Mouse (Mus musculus) intestine, embryonic 16.5 days (tissue): ENCODE measurements around the gene Cdh23. TPM values are rescaled to one million over a fixed set of nuclear protein-coding genes. Genes with fewer than 3 reads are reported as not detected.
A peak's percentile ranks its signal among the peaks of the same experiment; 100 is the strongest.

ENCODE experiments used
- ATAC-seq: fragments of 200-750 bp; cut with Nextera tagmentation; 2 replicates; pipeline ENCODE4 v1.8.0; 2017; ENCODE audit warnings: moderate TSS enrichment, moderate library complexity
- H3K27ac ChIP-seq: fragments of 300-500 bp; sonication (generic); 2 replicates; pipeline ENCODE4 v1.5.1; 2014; ENCODE audit warnings: mild to moderate bottlenecking, low read length
- H3K27me3 ChIP-seq: fragments of 300-500 bp; sonication (generic); replicated peaks from 2 replicates; pipeline ENCODE4 v1.6.1; 2014; ENCODE audit warnings: low read length, control low read depth, mixed read lengths; ENCODE audit not compliant: control insufficient read depth, insufficient read depth
- H3K36me3 ChIP-seq: fragments of 300-500 bp; sonication (generic); 2 replicates; pipeline ENCODE4 v1.6.1; 2014; ENCODE audit warnings: low read length, control low read depth; ENCODE audit not compliant: control insufficient read depth, insufficient read depth
- H3K4me1 ChIP-seq: fragments of 300-500 bp; sonication (generic); 2 replicates; pipeline ENCODE4 v1.6.1; 2014; ENCODE audit warnings: low read length, control low read depth, mixed read lengths; ENCODE audit not compliant: control insufficient read depth, insufficient read depth
- H3K4me2 ChIP-seq: fragments of 300-500 bp; sonication (generic); 2 replicates; pipeline ENCODE4 v1.6.1; 2014; ENCODE audit warnings: low read depth, low read length, control low read depth
- H3K4me3 ChIP-seq: fragments of 300-500 bp; sonication (generic); 2 replicates; pipeline ENCODE4 v1.5.1; 2014; ENCODE audit warnings: mild to moderate bottlenecking, low read length
- H3K9ac ChIP-seq: fragments of 300-500 bp; sonication (generic); 2 replicates; pipeline ENCODE4 v1.6.1; 2014; ENCODE audit warnings: low read depth, low read length
- H3K9me3 ChIP-seq: fragments of 300-500 bp; sonication (generic); 2 replicates; pipeline ENCODE4 v1.6.1; 2016; ENCODE audit warnings: low read length, control low read depth; ENCODE audit not compliant: control insufficient read depth
- WGBS: fragments of 180-500 bp; shearing (Covaris S2); extraction: QIAGEN DNeasy Blood & Tissue Kit; methylation state at CpG from one replicate; pipeline ENCODE4 v1.1.7; 2014; 5-methylcytosine and 5-hydroxymethylcytosine counted together
- polyA plus RNA-seq: library from polyadenylated mRNA; unstranded; fragments of >200 nt; fragmentation: Nextera tagmentation; extraction: Ambion mirVana; gene quantifications from 2 replicates; pipeline ENCODE4 v1.2.1, GENCODE M21; 2015

Gene Cdh23
- polyA plus RNA-seq, 1 experiment from 2014 or later: 0.33 TPM

DNA sequence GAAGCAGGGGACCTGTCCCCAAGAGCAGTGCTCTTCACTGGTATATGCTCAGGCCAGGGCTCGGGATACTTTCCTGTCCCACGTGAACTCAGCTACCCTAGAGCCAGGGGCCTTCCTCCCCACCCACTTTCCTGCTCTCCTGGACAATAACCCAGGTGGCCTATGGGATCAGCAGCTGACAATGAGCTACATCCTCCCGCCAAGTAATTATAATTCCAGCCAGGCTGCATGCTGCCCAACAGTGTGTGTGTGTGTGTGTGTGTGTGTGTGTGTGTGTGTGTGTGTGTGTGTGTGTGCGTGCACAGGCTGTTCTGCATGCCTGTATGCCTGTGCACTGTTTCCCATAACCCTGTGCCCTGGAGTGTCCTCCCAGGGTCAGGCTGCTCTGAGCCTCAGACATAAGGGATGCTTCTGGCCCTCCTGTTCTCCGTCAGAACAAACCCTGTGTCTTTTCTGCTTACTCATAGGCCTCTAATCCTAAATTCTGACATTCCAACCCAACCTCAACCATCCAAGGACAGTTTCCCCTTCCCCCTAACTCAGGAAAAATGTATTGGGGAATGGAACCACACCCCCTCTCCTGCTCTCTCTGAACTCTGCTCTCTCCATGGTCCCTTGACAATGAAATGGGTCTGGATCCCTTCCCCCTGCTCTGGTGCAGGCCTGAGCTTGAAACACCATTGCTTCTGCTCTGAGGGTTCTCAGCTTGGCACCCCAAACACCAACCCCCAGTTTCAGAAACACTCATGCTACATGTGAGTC is 342.9 kb downstream of the Cdh23 start:
- no peak for ATAC-seq
- 48% methylated on average over 5 of the region's 5 CpGs for WGBS
- H3K4me2 ChIP-seq: no peak overlapping the region
- no peaks in the 10 kb centered on the region for H3K9me3 ChIP-seq
- peak overlapping the region; percentile 61 for H3K27ac ChIP-seq
- H3K27me3 ChIP-seq: no peaks in the 10 kb centered on the region
- no peak overlapping the region for H3K4me3 ChIP-seq
- H3K4me1 ChIP-seq: peaks cover 41% of the 10 kb centered on the region
- no peak overlapping the region for H3K9ac ChIP-seq
- H3K36me3 ChIP-seq: no peaks in the 10 kb centered on the region

GRCm38 (mm10) chr10:60351761-60352455 is 344.4 kb downstream of the Cdh23 start:
- Histone ChIP-seq H3K9me3 (no peaks in the 10 kb centered on the region), H3K27me3 (no peaks in the 10 kb centered on the region), H3K4me2 (peak overlapping the region; percentile 35), H3K4me1 (peaks cover 53% of the 10 kb centered on the region), H3K4me3 (no peak overlapping the region), H3K36me3 (no peaks in the 10 kb centered on the region), H3K27ac (peak overlapping the region; percentile 94), H3K9ac (0 out of 2 replicates have a peak overlapping the region, but pooled peaks have one; percentile 48)
- 20% methylated on average over 7 of the region's 7 CpGs for WGBS
- ATAC-seq: peak; percentile 58

DNA sequence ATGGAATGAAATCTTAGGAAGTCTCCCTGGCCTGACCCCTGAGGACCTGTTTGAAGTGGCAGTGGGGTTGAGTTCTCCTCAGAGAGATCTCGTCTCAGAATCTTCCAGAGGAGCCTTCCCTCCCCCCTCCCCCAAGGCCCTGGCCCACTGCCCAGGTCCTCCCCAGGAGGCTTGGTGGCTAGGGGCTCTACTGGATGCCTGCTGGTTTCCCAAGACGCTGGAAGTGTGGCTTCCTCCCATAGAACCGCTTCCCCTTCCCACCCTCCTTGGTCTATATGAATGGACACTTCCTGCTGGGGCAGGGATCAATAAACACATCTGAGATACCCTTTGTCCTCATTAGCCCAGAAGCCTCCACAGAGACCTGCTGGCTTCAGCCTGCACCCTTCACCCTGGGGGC is 345.0 kb downstream of the Cdh23 start:
- Histone ChIP-seq H3K9ac (peak overlapping the region; percentile 48), H3K9me3 (no peaks in the 10 kb centered on the region), H3K27ac (peak overlapping the region; percentile 94), H3K27me3 (no peaks in the 10 kb centered on the region), H3K36me3 (no peaks in the 10 kb centered on the region), H3K4me1 (peaks cover 58% of the 10 kb centered on the region), H3K4me3 (no peak overlapping the region), H3K4me2 (peak overlapping the region; percentile 35)
- ATAC-seq: peak; percentile 6
- WGBS: 16% methylated on average over 3 of the region's 3 CpGs

GRCm38 (mm10) chr10:60350805-60351167 is 345.5 kb downstream of the Cdh23 start:
- Histone ChIP-seq H3K4me3 (peak overlapping the region; percentile 6), H3K36me3 (no peaks in the 10 kb centered on the region), H3K4me1 (peaks cover 59% of the 10 kb centered on the region), H3K27me3 (no peaks in the 10 kb centered on the region), H3K4me2 (peak overlapping the region; percentile 35), H3K27ac (peak overlapping the region; percentile 94), H3K9ac (0 out of 2 replicates have a peak overlapping the region, but pooled peaks have one; percentile 48), H3K9me3 (no peaks in the 10 kb centered on the region)
- peak; percentile 54 for ATAC-seq
- 16% methylated on average over 3 of the region's 3 CpGs for WGBS

- Histone ChIP-seq H3K36me3 (no peaks in the 10 kb centered on the region), H3K9ac (no peak overlapping the region), H3K9me3 (no peaks in the 10 kb centered on the region), H3K4me1 (peaks cover 59% of the 10 kb centered on the region), H3K4me3 (peak overlapping the region; percentile 6), H3K27ac (peak overlapping the region; percentile 84), H3K27me3 (no peaks in the 10 kb centered on the region), H3K4me2 (peak overlapping the region; percentile 35)
- WGBS: 38% methylated on average over 5 of the region's 5 CpGs
- ATAC-seq: no peak
Measured at GRCm38 (mm10) chr10:60350077-60350804, 346.0 kb downstream of the Cdh23 start.

DNA sequence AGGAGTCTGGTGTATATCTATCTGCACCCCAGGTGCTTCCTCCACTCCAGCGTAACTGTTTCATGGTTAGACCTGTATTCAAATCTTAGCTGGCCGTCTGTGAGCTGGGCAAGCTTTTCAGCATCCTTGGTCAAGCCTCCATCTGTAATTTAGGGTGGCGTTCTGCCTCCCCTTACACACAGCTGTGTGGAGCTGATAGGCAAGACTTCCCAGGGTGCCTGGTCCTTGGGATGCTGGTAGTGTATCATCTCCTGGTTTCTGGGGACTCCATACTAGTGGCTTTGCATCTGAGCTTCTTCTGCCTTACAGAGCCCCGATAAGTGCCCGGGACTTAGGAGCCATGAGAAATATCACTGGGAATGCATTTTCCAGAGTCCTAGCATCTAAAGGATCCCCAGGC is 346.6 kb downstream of the Cdh23 start:
- peak overlapping the region; percentile 84 for H3K27ac ChIP-seq
- WGBS: 84% methylated on average over 5 of the region's 5 CpGs
- H3K4me2 ChIP-seq: peak overlapping the region; percentile 85
- no peaks in the 10 kb centered on the region for H3K9me3 ChIP-seq
- peaks cover 59% of the 10 kb centered on the region for H3K4me1 ChIP-seq
- no peaks in the 10 kb centered on the region for H3K36me3 ChIP-seq
- no peak for ATAC-seq
- H3K9ac ChIP-seq: peak overlapping the region; percentile 84; the same call in 1 of the 2 replicates
- no peak overlapping the region for H3K4me3 ChIP-seq
- H3K27me3 ChIP-seq: no peaks in the 10 kb centered on the region

- Histone ChIP-seq H3K36me3 (no peaks in the 10 kb centered on the region), H3K27ac (peak overlapping the region; percentile 77), H3K4me3 (peak overlapping the region; percentile 65), H3K4me2 (peak overlapping the region; percentile 85), H3K9ac (peak overlapping the region; percentile 84; the same call in 1 of the 2 replicates), H3K9me3 (no peaks in the 10 kb centered on the region), H3K27me3 (no peaks in the 10 kb centered on the region), H3K4me1 (peaks cover 59% of the 10 kb centered on the region)
- WGBS: 33% methylated on average over 6 of the region's 6 CpGs
- ATAC-seq: no peak
Measured at GRCm38 (mm10) chr10:60349056-60349455, 347.2 kb downstream of the Cdh23 start.

DNA sequence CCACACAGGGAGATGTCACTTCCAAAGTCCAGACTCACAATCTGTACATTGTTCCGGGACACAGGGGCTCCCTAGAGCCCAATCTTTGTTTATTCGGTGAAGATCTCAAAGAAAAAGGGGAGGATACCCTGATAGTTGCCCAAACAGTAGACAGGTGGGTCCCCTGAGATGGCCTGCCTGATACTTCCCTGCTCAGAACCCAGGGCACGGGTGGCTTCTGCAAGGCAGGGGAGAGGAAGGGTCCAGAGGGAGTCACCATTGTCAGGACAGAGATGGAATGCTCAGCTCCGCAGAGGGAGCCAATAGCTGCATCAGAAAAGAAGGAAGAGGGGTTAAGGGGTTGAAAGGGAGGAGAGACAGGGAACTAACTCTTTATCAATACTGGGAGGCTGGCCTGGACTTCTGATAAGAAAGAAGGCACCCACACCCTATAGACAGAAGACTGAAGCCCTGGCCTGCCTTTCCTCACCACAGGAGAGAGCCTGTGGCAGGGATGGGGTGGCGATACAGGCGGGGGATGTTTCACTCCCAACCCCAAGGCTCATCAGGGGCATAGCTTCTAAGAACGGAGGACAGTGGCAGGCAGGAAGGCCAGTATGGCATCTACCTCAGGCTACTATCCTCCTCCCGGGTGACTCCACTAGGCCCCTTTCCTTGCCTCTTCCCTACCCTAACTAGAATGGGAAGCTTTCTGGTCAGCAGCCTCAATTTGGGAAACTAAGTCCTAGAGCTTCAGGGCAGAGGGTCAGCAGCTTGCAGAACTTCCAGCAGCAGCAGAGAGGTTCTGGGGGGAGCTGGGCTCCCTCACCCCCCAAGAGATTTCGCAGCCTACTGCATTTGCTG is 348.3 kb downstream of the Cdh23 start:
- no peaks in the 10 kb centered on the region for H3K9me3 ChIP-seq
- H3K4me1 ChIP-seq: peaks cover 58% of the 10 kb centered on the region
- 43% methylated on average over 9 of the region's 9 CpGs for WGBS
- peak overlapping the region; percentile 85 for H3K4me2 ChIP-seq
- no peaks in the 10 kb centered on the region for H3K27me3 ChIP-seq
- H3K27ac ChIP-seq: peak overlapping the region; percentile 77
- H3K9ac ChIP-seq: peak overlapping the region; percentile 84
- peak overlapping the region; percentile 65 for H3K4me3 ChIP-seq
- H3K36me3 ChIP-seq: no peaks in the 10 kb centered on the region
- no peak for ATAC-seq
